Mouse (Mus musculus) G1E (cell line): ENCODE measurements around the gene Abhd2.

Experiments
- CTCF ChIP-seq: IDR thresholded peaks from 2 replicates; pipeline ENCODE4 v1.5.1; 2012; ENCODE audit warnings: low read depth, low read length, inconsistent platforms, mixed read lengths
- GATA1 ChIP-seq: IDR thresholded peaks from 2 replicates; pipeline ENCODE4 v1.6.1; 2012; ENCODE audit warnings: borderline replicate concordance, low read length, inconsistent platforms, mixed read lengths

DNA sequence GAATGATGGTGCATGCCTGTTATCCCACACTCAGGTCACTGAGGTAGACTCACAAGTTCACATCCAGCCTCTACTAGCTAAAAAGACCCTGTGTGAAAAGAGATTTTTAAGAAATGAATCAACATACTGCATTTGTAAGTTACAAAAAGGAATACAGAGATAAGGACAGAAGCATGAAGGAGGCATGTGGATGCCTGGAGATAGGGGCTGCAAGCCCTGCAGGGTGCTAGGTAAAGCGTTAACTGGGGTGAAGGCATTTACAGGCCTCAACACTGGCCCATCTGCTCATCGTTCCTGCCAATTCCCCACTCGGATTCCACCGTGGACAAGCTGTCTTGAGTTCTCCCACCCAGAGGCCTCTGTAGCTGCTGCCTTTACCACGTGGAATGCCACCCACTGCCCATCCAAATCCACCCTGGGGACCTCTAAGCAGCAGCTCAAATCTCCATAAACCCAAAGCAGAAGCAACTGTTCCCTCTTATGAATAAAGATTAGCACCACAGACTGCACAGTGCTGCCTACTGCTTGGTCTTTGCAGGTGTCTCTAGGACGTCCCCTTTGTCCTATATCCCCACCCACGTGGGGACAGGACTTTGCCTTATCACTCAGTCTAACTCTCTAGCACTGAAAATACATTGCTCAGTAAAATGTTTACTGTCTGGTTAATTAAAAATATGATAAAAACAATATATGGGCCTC lies 5.2 kb upstream of the Abhd2 start:
- TF ChIP-seq CTCF (no peak), GATA1 (no peak)
